Mouse (Mus musculus): ENCODE data around the gene Fam162a. TPM values are rescaled to one million over a fixed set of nuclear protein-coding genes. Genes with fewer than 3 reads are reported as not detected.
"Not testable (repeated sequence)": the region's sequence is repeated elsewhere in the genome, so short reads cannot be mapped to it uniquely, and the experiment has no call there.

Fam162a gene
- total and polyA plus RNA-seq, 3 experiments = 143 to 411 (median 266) TPM

GRCm38 (mm10) chr16:36063315-36063714, 8.1 kb downstream of the Fam162a start:
- no peak for DNase-seq (ENCODE audit: low spot score)
- ATAC-seq (ENCODE audit: extremely low read depth, insufficient number of reproducible peaks, low FRiP score, poor library complexity, severe bottlenecking) = no peak
- Histone ChIP-seq H3K27me3 (ENCODE audit: insufficient read depth, low read length) (no peaks in the 10 kb centered on the region), H3K9me3 (replicated peaks) (no peaks in the 10 kb centered on the region), H3K36me3 (replicated peaks) (peaks cover 81% of the 10 kb centered on the region), H3K4me3 (ENCODE audit: low read depth, low read length) (no peak overlapping the region), H3K4me1 (ENCODE audit: insufficient read depth, low read depth, low read length) (peaks cover 75% of the 10 kb centered on the region)
- TF ChIP-seq TAL1 (conservative IDR thresholded peaks at IDR 0.05; ENCODE audit: low read depth, low read length) = no peak
- TF ChIP-seq GATA2 (IDR thresholded peaks at IDR 0.05; ENCODE audit: borderline replicate concordance, low read depth, low read length) = no peak

- Histone ChIP-seq H3K4me1 (ENCODE audit: insufficient read depth, low read depth, low read length) (peaks cover 76% of the 10 kb centered on the region), H3K36me3 (replicated peaks) (peaks cover 77% of the 10 kb centered on the region)
- not testable (repeated sequence) for DNase-seq (ENCODE audit: low spot score); H3K4me3 ChIP-seq (ENCODE audit: low read depth, low read length); H3K27me3 ChIP-seq (ENCODE audit: insufficient read depth, low read length); ATAC-seq (ENCODE audit: extremely low read depth, insufficient number of reproducible peaks, low FRiP score, poor library complexity, severe bottlenecking); H3K9me3 ChIP-seq (replicated peaks)
Observed at GRCm38 (mm10) chr16:36062534-36062933, 8.9 kb downstream of the Fam162a start.

- TF ChIP-seq CTCF (IDR thresholded peaks at IDR 0.05; ENCODE audit: low read depth, low read length) (no peak), TAL1 (conservative IDR thresholded peaks at IDR 0.05; ENCODE audit: low read depth, low read length) (no peak), GATA1 (IDR thresholded peaks at IDR 0.05; ENCODE audit: borderline replicate concordance, low read length) (no peak), GATA2 (IDR thresholded peaks at IDR 0.05; ENCODE audit: borderline replicate concordance, low read depth, low read length) (no peak), POLR2AphosphoS5 (IDR thresholded peaks at IDR 0.05; ENCODE audit: insufficient replicate concordance, low read depth, low read length) (no peak)
Observed at GRCm38 (mm10) chr16:36057933-36058475, 13.4 kb downstream of the Fam162a start.

DNA sequence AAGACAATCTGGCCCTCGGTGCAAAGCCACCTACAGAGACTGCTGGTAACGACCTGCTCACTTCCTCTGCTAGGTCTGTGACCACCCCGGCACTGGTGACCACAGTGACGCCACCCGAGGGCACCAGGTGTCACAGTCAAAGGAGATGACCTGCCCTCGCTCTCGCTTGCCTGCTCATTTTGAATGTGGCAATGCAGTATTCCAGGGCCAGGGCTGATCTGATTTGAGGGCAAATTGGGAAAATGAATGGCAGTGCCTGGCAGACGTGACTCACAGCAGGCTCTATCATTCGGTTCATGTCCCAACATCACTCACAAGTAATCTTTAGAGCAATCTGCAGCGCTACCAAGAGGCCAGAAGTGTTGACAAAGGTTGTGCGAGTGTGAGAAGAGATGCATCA, 15.0 kb downstream of the Fam162a start:
- TF ChIP-seq GATA1 (IDR thresholded peaks at IDR 0.05; ENCODE audit: borderline replicate concordance, low read length) (no peak), CTCF (IDR thresholded peaks at IDR 0.05; ENCODE audit: low read depth, low read length) (no peak), POLR2AphosphoS5 (IDR thresholded peaks at IDR 0.05; ENCODE audit: insufficient replicate concordance, low read depth, low read length) (no peak), TAL1 (conservative IDR thresholded peaks at IDR 0.05; ENCODE audit: low read depth, low read length) (no peak), GATA2 (IDR thresholded peaks at IDR 0.05; ENCODE audit: borderline replicate concordance, low read depth, low read length) (no peak)
- H3K36me3 ChIP-seq (replicated peaks) = peaks cover 83% of the 10 kb centered on the region
- H3K4me3 ChIP-seq (ENCODE audit: low read depth, low read length) = no peak overlapping the region
- H3K4me1 ChIP-seq (ENCODE audit: insufficient read depth, low read depth, low read length) = peaks cover 58% of the 10 kb centered on the region
- no peaks in the 10 kb centered on the region for H3K27me3 ChIP-seq (ENCODE audit: insufficient read depth, low read length)
- no peaks in the 10 kb centered on the region for H3K9me3 ChIP-seq (replicated peaks)
- ATAC-seq (ENCODE audit: extremely low read depth, insufficient number of reproducible peaks, low FRiP score, poor library complexity, severe bottlenecking) (no peak), DNase-seq (ENCODE audit: low spot score) (no peak)

More at GRCm38 (mm10) chr16:36057933-36058475, 13.4 kb downstream of the Fam162a start:
- Histone ChIP-seq H3K4me1 (ENCODE audit: insufficient read depth, low read depth, low read length) (peaks cover 69% of the 10 kb centered on the region), H3K27me3 (ENCODE audit: insufficient read depth, low read length) (no peaks in the 10 kb centered on the region), H3K9me3 (replicated peaks) (no peaks in the 10 kb centered on the region), H3K4me3 (ENCODE audit: low read depth, low read length) (no peak overlapping the region; the same call in 1 of the 2 replicates), H3K36me3 (replicated peaks) (peaks cover 79% of the 10 kb centered on the region)
- DNase-seq (ENCODE audit: low spot score) (no peak), ATAC-seq (ENCODE audit: extremely low read depth, insufficient number of reproducible peaks, low FRiP score, poor library complexity, severe bottlenecking) (no peak)

DNA sequence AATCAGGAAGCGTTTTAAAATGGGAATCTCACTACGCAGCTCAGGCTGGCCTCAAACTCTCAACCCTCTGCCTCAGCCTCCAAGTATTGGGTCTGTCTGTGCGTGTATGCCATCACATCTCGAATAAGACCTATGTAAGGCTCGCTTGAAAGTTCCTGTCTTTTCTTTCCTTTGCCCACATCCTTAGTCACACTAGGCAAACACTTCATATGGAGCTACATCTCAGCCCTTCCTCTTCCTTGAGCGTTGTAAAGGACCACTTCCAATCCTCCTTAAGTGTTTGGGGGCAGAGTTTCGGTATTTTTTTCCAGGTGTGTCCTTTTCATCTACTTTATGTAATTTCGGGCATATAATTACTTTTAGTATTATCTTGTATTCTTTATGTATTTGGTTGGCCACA, 16.5 kb downstream of the Fam162a start:
- no peak for TF ChIP-seq GATA2 (IDR thresholded peaks at IDR 0.05; ENCODE audit: borderline replicate concordance, low read depth, low read length)
- TF ChIP-seq POLR2AphosphoS5 (IDR thresholded peaks at IDR 0.05; ENCODE audit: insufficient replicate concordance, low read depth, low read length) = no peak
- no peak for TF ChIP-seq GATA1 (IDR thresholded peaks at IDR 0.05; ENCODE audit: borderline replicate concordance, low read length)
- no peak for TF ChIP-seq CTCF (IDR thresholded peaks at IDR 0.05; ENCODE audit: low read depth, low read length)
- TF ChIP-seq TAL1 (conservative IDR thresholded peaks at IDR 0.05; ENCODE audit: low read depth, low read length) = no peak
- Histone ChIP-seq H3K36me3 (replicated peaks) (peaks cover 81% of the 10 kb centered on the region), H3K4me3 (ENCODE audit: low read depth, low read length) (no peak overlapping the region), H3K27me3 (ENCODE audit: insufficient read depth, low read length) (no peaks in the 10 kb centered on the region), H3K4me1 (ENCODE audit: insufficient read depth, low read depth, low read length) (peaks cover 44% of the 10 kb centered on the region), H3K9me3 (replicated peaks) (no peaks in the 10 kb centered on the region)
- no peak for ATAC-seq (ENCODE audit: extremely low read depth, insufficient number of reproducible peaks, low FRiP score, poor library complexity, severe bottlenecking)
- DNase-seq (ENCODE audit: low spot score) = no peak

DNA sequence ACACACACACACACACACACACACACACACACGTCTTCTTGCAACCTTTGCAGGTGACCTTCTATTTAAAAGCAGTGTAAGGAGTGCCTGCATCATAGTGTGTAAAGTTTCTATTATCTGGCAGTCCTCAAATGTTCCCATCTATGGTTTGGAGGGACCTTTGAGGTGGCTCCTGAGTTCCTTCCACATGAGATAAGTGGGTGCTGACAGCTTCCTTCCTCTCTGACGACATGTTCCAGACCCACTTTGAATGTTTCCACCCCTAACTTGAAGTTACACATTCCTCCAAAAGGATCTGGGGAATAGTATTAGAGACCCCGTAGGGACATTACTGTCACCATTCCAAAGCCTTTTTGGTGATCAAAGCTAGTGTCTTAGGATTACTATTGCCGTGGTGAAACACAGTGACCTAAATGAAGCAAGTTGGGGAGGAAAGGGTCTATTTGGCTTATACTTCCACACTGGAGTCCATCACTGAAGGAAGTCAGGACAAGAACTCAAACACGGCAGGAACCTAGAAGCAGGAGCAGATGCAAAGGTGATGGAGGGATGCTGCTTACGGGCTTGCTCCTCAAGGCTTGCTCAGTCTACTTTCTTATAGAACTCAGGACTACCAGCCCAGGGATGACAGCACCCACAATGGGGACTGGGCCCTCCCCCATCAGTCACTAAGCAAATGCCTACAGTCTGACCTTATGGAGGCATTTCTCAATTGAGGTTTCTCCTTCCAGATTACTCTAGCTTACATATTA, 17.7 kb downstream of the Fam162a start:
- DNase-seq (ENCODE audit: low spot score) = no peak
- no peak for ATAC-seq (ENCODE audit: extremely low read depth, insufficient number of reproducible peaks, low FRiP score, poor library complexity, severe bottlenecking)
- H3K36me3 ChIP-seq (replicated peaks) = peaks cover 84% of the 10 kb centered on the region
- peaks cover 33% of the 10 kb centered on the region for H3K4me1 ChIP-seq (ENCODE audit: insufficient read depth, low read depth, low read length)
- no peaks in the 10 kb centered on the region for H3K27me3 ChIP-seq (ENCODE audit: insufficient read depth, low read length)
- H3K4me3 ChIP-seq (ENCODE audit: low read depth, low read length) = no peak overlapping the region
- TF ChIP-seq GATA1 (IDR thresholded peaks at IDR 0.05; ENCODE audit: borderline replicate concordance, low read length) (no peak), POLR2AphosphoS5 (IDR thresholded peaks at IDR 0.05; ENCODE audit: insufficient replicate concordance, low read depth, low read length) (no peak)
- no peaks in the 10 kb centered on the region for H3K9me3 ChIP-seq (replicated peaks)

Data from G1E (cell line).